Mouse (Mus musculus) bone marrow, adult 2 months (tissue): ENCODE results near the gene 4930404N11Rik. TPM values are rescaled to one million over a fixed set of nuclear protein-coding genes. Genes with fewer than 3 reads are reported as not detected.

Source experiments
- H3K27ac ChIP-seq: fragments of 200-500 bp; 2 replicates; pipeline ENCODE4 v1.5.1; 2012; ENCODE audit warnings: low read depth, mild to moderate bottlenecking, control low read depth, inconsistent platforms, low read length; ENCODE audit not compliant: control insufficient read depth, poor library complexity, insufficient read depth
- H3K4me1 ChIP-seq: fragments of 200-500 bp; 2 replicates; pipeline ENCODE4 v1.6.1; 2011; ENCODE audit warnings: low read length; ENCODE audit not compliant: control insufficient read depth, insufficient read depth
- H3K4me3 ChIP-seq: fragments of 200-500 bp; replicated peaks from 2 replicates; pipeline ENCODE3; 2011; ENCODE audit warnings: mild to moderate bottlenecking, low read depth, low read length, control low read depth; ENCODE audit not compliant: control insufficient read depth
- CTCF ChIP-seq: fragments of 200-500 bp; IDR thresholded peaks from 2 replicates; pipeline ENCODE4 v1.5.1; 2011; ENCODE audit warnings: low read length, control low read depth; ENCODE audit not compliant: control insufficient read depth, insufficient read depth
- POLR2A ChIP-seq: fragments of 200-500 bp; IDR thresholded peaks from 2 replicates; pipeline ENCODE4 v1.6.1; 2011; ENCODE audit warnings: low read depth, mild to moderate bottlenecking, control low read depth, low read length, borderline replicate concordance; ENCODE audit not compliant: control insufficient read depth
- WGBS: fragments of 180-500 bp; shearing (Covaris S2); methylation state at CpG from one replicate; pipeline ENCODE4 v1.1.7; 2018; 5-methylcytosine and 5-hydroxymethylcytosine counted together
- polyA plus RNA-seq: library from polyadenylated mRNA; stranded (reverse); fragments of >200 nt; gene quantifications from 2 replicates; pipeline ENCODE4 v1.2.4, GENCODE M21; 2011; ENCODE audit warnings: low replicate concordance; ENCODE audit not compliant: missing spikeins, insufficient read depth, insufficient read length

4930404N11Rik gene
- polyA plus RNA-seq, 1 experiment = 12.3 TPM

DNA sequence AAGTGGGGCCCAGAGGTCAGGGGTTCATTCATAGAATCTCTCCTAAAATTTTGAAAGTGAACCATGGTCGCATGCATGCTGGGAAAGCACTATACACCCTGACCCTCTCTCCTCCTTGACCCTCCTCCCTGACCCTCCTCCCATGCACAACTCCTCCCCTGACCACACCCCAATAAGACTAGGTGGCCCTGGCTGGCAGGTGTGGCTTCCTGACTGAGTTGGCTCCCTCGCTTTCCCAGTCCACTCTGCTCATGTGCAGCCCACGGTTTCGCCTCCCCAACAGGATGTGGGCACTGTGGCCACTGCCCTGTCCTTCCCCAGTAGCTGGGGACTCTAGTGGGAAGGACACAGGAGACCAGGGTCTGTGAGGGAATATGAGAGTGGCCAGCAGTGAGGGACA lies 44.7 kb upstream of the 4930404N11Rik start:
- H3K4me3 ChIP-seq = no peak overlapping the region
- 18% methylated on average over 4 of the region's 4 CpGs for whole genome bisulfite sequencing
- peaks cover 24% of the 10 kb centered on the region for H3K4me1 ChIP-seq
- H3K27ac ChIP-seq = peak overlapping the region; percentile 72
- TF ChIP-seq CTCF = no peak
- TF ChIP-seq POLR2A = no peak

DNA sequence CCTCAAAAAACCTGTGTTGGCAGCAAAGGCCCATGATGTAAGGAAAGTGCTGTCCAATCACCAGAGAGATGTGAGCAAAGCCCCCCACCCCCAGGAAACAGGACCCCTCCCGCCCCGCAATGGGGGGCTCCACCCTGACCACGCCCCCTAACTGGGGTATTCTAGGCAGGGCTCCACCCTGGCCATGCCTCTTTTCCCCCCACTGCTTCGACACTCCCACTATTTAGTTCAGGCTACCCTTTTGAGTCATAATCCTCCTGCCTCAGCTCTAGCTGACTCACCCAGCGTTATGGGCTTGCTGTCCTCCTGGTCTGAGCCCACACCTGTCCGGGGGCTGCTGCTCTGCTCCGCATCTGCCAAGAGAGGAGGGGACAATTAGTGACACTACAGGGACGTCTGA lies 43.7 kb upstream of the 4930404N11Rik start:
- H3K4me3 ChIP-seq = no peak overlapping the region
- H3K4me1 ChIP-seq = peaks cover 24% of the 10 kb centered on the region
- TF ChIP-seq POLR2A (no peak), CTCF (no peak)
- peak overlapping the region; percentile 75 for H3K27ac ChIP-seq
- WGBS = 26% methylated on average over 8 of the region's 8 CpGs

DNA sequence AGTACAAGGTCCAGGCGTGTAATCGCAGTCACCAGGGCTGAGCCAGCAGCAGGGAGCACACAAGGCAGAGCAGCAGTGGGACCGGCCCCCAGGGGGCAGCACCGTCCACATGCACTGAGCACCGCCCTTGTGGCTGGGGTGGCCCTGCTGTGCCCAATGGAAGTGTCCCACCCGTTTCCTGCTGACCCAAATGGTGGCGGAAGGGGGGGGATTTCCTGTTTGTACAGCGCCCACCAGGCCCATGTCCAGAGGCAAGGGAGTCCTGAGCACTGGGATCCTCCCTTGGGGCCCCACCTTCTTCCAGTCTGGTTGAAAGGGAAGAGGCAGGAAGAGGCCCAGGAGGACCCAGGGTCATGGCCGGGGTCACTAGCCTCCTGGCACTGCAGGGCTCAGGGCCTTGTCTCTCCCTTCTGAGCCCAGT lies 43.3 kb upstream of the 4930404N11Rik start:
- Histone ChIP-seq H3K27ac (peak overlapping the region; percentile 75), H3K4me1 (peaks cover 24% of the 10 kb centered on the region), H3K4me3 (no peak overlapping the region)
- TF ChIP-seq POLR2A (no peak), CTCF (peak; percentile 97)
- WGBS = 5% methylated on average over 9 of the region's 9 CpGs

DNA sequence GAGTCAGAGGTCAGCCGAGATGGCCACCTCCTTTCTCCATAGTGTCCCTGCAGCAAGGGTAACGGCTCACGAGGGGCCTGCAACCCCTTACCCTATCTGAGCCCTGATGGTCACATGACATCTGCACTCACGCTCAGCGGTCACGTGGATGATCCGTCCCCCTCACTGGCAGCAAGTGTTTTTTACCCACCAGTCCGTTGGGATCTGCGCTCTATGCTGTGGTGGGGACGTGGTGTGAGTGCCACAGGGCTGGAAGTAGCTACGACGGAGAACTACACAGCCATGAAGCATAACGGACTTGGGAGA lies 42.8 kb upstream of the 4930404N11Rik start:
- Histone ChIP-seq H3K4me1 (peaks cover 23% of the 10 kb centered on the region), H3K27ac (peak overlapping the region; percentile 75), H3K4me3 (no peak overlapping the region)
- TF ChIP-seq CTCF = no peak
- no peak for TF ChIP-seq POLR2A
- WGBS = 74% methylated on average over 13 of the region's 13 CpGs

DNA sequence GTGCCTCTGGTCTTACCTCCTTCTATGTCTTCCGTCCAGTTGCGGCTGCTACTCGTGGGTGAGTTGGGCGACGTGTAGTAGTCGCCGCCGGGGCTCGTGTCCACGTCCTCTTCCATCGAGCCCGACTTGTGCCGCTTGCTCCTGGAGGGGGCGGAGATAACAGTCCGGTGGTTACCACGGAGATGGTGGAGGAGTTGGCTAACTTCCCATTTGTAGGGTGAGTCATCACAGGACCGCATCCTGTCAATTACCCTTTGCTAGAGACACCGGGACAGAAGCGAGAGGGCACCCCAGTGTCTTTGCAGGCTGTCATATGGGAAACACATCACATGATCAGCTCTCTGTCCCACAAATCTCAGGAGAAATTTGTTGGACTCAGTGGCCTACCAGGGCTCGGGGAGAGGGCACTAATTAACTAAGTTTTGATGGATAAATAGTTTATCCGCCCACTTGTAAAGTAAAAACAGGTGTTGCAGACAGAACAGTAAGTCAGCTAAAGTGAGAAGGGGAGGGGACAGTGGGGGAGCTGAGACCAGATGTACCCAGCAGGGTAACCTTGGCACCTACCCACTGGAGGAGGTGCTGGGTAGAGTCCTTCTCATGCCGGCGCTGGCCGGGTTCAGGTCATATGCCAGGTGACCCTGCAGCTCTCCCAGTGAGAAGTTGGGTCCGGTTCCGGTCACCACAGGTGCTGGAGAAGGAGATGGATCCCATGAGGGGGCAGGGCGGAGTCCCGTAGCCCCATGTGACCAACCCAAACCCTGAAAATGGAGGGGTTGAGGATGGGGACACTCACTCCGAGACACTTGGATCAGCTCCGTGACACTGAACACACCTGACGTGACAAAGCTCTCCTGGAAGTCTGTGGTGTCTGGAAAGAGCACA lies 42.2 kb upstream of the 4930404N11Rik start:
- Histone ChIP-seq H3K4me3 (peak overlapping the region; percentile 83), H3K27ac (peak overlapping the region; percentile 75), H3K4me1 (peaks cover 21% of the 10 kb centered on the region)
- 28% methylated on average over 31 of the region's 31 CpGs for WGBS
- TF ChIP-seq CTCF (no peak), POLR2A (no peak)

DNA sequence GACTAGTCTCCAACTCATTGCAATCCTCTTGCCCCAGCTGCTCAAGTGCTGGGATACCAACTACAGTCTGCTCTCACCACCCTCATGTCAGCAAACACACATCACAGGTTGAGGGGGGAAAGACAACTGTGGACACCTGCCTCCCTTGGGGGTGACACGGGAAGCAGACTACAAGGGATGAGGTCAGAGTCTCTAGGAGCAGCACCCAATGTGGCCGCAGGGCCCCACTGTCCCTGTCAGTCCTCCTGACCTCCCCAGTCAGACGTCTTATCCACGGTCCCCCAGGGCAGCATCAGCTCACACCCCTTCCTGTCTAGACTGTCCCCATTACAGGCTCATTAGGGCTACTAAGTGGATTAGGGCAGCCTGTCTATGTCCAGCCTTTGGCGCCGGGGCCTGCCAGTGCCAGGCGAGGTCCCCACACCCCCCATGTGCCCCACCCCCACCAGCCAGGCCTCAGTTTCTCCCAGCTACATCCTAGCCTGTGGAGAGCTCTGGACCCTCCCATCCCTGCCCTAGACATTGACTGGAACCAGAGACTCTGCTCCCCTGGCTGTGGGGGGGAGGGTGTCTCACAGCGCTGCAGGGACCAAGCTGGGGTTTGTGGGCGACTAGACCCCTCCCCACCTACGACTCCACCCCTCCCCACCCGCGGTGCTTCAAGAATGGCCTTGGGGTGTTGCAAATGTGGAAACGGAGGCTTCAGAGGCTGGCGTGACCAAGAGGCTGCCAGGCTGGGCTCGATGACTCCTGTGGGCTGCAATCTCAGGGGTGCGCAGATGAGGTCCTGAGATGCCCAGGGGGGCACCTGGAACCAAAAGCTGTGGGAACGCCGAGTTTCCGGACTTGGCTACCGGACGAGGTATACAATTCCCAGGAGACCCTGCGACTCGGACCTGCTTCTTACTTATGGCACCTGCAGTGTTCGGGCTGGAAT lies 41.2 kb upstream of the 4930404N11Rik start:
- TF ChIP-seq POLR2A (peak; percentile 12; the same call in 1 of the 2 replicates), CTCF (no peak)
- Histone ChIP-seq H3K27ac (peak overlapping the region; percentile 38), H3K4me3 (peak overlapping the region; percentile 83), H3K4me1 (peaks cover 21% of the 10 kb centered on the region)
- WGBS = 55% methylated on average over 24 of the region's 24 CpGs

DNA sequence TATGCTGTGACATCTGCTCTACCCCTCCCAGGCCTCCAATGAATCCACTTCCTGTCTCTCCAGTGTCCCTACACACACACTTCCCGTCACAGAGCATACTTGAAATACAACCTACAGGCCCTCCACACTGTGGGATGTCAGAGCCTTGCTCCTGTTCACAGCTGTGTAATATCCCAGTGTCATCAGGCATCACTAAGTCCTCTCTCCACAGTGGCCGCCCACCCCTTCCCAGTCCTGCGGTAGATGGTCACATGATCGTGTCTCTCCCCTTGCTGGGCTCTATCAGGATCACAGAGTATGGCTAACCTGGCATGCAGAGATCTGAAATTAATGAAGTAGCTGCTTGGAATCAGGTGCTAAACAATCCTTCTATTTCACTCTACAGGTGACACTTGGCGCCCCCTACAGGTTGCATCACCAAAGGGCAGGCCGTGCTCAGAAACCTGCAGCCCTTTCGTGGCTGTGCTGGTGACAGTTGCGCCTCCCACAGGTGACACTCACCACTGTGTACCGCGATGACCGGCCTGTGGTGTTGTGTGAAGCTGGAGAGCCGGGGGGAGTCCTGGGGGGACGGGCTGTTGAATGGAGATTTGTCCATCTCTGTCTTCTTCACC lies 40.1 kb upstream of the 4930404N11Rik start:
- Histone ChIP-seq H3K4me3 (peak overlapping the region; percentile 2), H3K4me1 (peaks cover 17% of the 10 kb centered on the region), H3K27ac (peak overlapping the region; percentile 26; the same call in 1 of the 2 replicates)
- TF ChIP-seq CTCF (peak; percentile 68), POLR2A (no peak)
- 57% methylated on average over 13 of the region's 13 CpGs for WGBS
